Mouse (Mus musculus) limb, embryonic 15.5 days (tissue): Measurements from ENCODE around the gene Rnf216. TPM values are rescaled to one million over a fixed set of nuclear protein-coding genes. Genes with fewer than 3 reads are reported as not detected.

Source experiments
- ATAC-seq: fragments of 200-750 bp; cut with Nextera tagmentation; 2 replicates; pipeline ENCODE4 v1.8.0; 2017; ENCODE audit warnings: low read depth, moderate TSS enrichment; ENCODE audit not compliant: insufficient number of reproducible peaks, low FRiP score, low TSS enrichment
- H3K27ac ChIP-seq: fragments of 300-500 bp; sonication (generic); 2 replicates; pipeline ENCODE4 v1.5.1; 2015; ENCODE audit warnings: moderate library complexity, mild to moderate bottlenecking, inconsistent platforms
- H3K27me3 ChIP-seq: fragments of 300-500 bp; sonication (generic); 2 replicates; pipeline ENCODE4 v1.6.1; 2015; ENCODE audit warnings: inconsistent platforms
- H3K36me3 ChIP-seq: fragments of 300-500 bp; sonication (generic); 2 replicates; pipeline ENCODE4 v1.6.1; 2015; ENCODE audit warnings: inconsistent platforms
- H3K4me1 ChIP-seq: fragments of 300-500 bp; sonication (generic); 2 replicates; pipeline ENCODE4 v1.6.1; 2015; ENCODE audit warnings: inconsistent platforms
- H3K4me2 ChIP-seq: fragments of 300-500 bp; sonication (generic); 2 replicates; pipeline ENCODE4 v1.6.1; 2015; ENCODE audit warnings: mild to moderate bottlenecking, inconsistent platforms
- H3K4me3 ChIP-seq: fragments of 300-500 bp; sonication (generic); 2 replicates; pipeline ENCODE4 v1.5.1; 2015; ENCODE audit warnings: mild to moderate bottlenecking, inconsistent platforms
- H3K9ac ChIP-seq: fragments of 300-500 bp; sonication (generic); 2 replicates; pipeline ENCODE4 v1.6.1; 2015; ENCODE audit warnings: inconsistent platforms
- H3K9me3 ChIP-seq: fragments of 300-500 bp; sonication (generic); 2 replicates; pipeline ENCODE4 v1.6.1; 2016; ENCODE audit warnings: inconsistent platforms
- WGBS: fragments of 180-500 bp; shearing (Covaris S2); methylation state at CpG from one replicate; pipeline ENCODE4 v1.1.7; 2015; 5-methylcytosine and 5-hydroxymethylcytosine counted together
- polyA plus RNA-seq: library from polyadenylated mRNA; unstranded; fragments of >200 nt; fragmentation: Nextera tagmentation; extraction: Ambion mirVana; gene quantifications from 2 replicates; pipeline ENCODE4 v1.2.1, GENCODE M21; 2015

Gene Rnf216
- polyA plus RNA-seq, 1 experiment from 2014 or later: 40.4 TPM

GRCm38 (mm10) chr5:143034108-143034507, 78.7 kb downstream of the Rnf216 start:
- WGBS: 65% methylated on average over 3 of the region's 3 CpGs
- Histone ChIP-seq H3K9ac (no peak overlapping the region), H3K4me2 (no peak overlapping the region), H3K4me1 (no peaks in the 10 kb centered on the region), H3K27me3 (no peaks in the 10 kb centered on the region), H3K36me3 (peaks cover 13% of the 10 kb centered on the region), H3K4me3 (no peak overlapping the region), H3K27ac (no peak overlapping the region), H3K9me3 (no peaks in the 10 kb centered on the region)
- no peak for ATAC-seq

- Histone ChIP-seq H3K36me3 (peaks cover 13% of the 10 kb centered on the region), H3K4me2 (no peak overlapping the region), H3K4me3 (no peak overlapping the region), H3K27ac (no peak overlapping the region; the same call in 1 of the 2 replicates), H3K4me1 (no peaks in the 10 kb centered on the region), H3K9me3 (no peaks in the 10 kb centered on the region), H3K9ac (no peak overlapping the region), H3K27me3 (no peaks in the 10 kb centered on the region)
- WGBS: 76% methylated on average over 3 of the region's 3 CpGs
- no peak for ATAC-seq
Observed at GRCm38 (mm10) chr5:143033277-143033676, 79.5 kb downstream of the Rnf216 start.

- Histone ChIP-seq H3K36me3 (peaks cover 18% of the 10 kb centered on the region), H3K9ac (no peak overlapping the region), H3K27ac (no peak overlapping the region; the same call in 1 of the 2 replicates), H3K4me3 (no peak overlapping the region), H3K4me2 (no peak overlapping the region), H3K9me3 (no peaks in the 10 kb centered on the region), H3K27me3 (no peaks in the 10 kb centered on the region), H3K4me1 (no peaks in the 10 kb centered on the region)
- ATAC-seq: no peak
- WGBS: 32% methylated on average over 2 of the region's 2 CpGs
Observed at GRCm38 (mm10) chr5:143032639-143033146, 80.1 kb downstream of the Rnf216 start.

GRCm38 (mm10) chr5:143031681-143032080, 81.1 kb downstream of the Rnf216 start:
- Histone ChIP-seq H3K4me1 (no peaks in the 10 kb centered on the region), H3K27me3 (no peaks in the 10 kb centered on the region), H3K36me3 (peaks cover 28% of the 10 kb centered on the region), H3K9me3 (no peaks in the 10 kb centered on the region), H3K4me2 (no peak overlapping the region), H3K4me3 (no peak overlapping the region), H3K27ac (0 out of 2 replicates have a peak overlapping the region, but pooled peaks have one; percentile 33), H3K9ac (no peak overlapping the region)
- ATAC-seq: no peak
- WGBS: 54% methylated on average over 7 of the region's 7 CpGs

GRCm38 (mm10) chr5:143031193-143031592, 81.6 kb downstream of the Rnf216 start:
- H3K9me3 ChIP-seq: no peaks in the 10 kb centered on the region
- no peak overlapping the region for H3K4me3 ChIP-seq
- WGBS: 44% methylated on average over 4 of the region's 4 CpGs
- no peak overlapping the region for H3K9ac ChIP-seq
- H3K27me3 ChIP-seq: no peaks in the 10 kb centered on the region
- no peaks in the 10 kb centered on the region for H3K4me1 ChIP-seq
- peaks cover 33% of the 10 kb centered on the region for H3K36me3 ChIP-seq
- H3K27ac ChIP-seq: 0 out of 2 replicates have a peak overlapping the region, but pooled peaks have one; percentile 33
- ATAC-seq: no peak
- H3K4me2 ChIP-seq: no peak overlapping the region

GRCm38 (mm10) chr5:143023887-143024286, 88.9 kb downstream of the Rnf216 start:
- H3K36me3 ChIP-seq: peaks cover 60% of the 10 kb centered on the region
- WGBS: 95% methylated on average over 2 of the region's 2 CpGs

GRCm38 (mm10) chr5:143022956-143023355, 89.8 kb downstream of the Rnf216 start:
- ATAC-seq: no peak
- no peak overlapping the region for H3K4me2 ChIP-seq
- H3K9me3 ChIP-seq: no peaks in the 10 kb centered on the region
- no peak overlapping the region for H3K4me3 ChIP-seq
- no peak overlapping the region for H3K27ac ChIP-seq
- no peaks in the 10 kb centered on the region for H3K27me3 ChIP-seq
- H3K9ac ChIP-seq: no peak overlapping the region
- 94% methylated on average over 1 of the region's 1 CpGs for WGBS
- no peaks in the 10 kb centered on the region for H3K4me1 ChIP-seq
- peaks cover 60% of the 10 kb centered on the region for H3K36me3 ChIP-seq

More at GRCm38 (mm10) chr5:143023887-143024286, 88.9 kb downstream of the Rnf216 start:
- H3K9me3 ChIP-seq: no peaks in the 10 kb centered on the region
- no peaks in the 10 kb centered on the region for H3K4me1 ChIP-seq
- no peak overlapping the region for H3K4me2 ChIP-seq
- no peak overlapping the region for H3K9ac ChIP-seq
- H3K27ac ChIP-seq: no peak overlapping the region
- no peak for ATAC-seq
- no peaks in the 10 kb centered on the region for H3K27me3 ChIP-seq
- H3K4me3 ChIP-seq: no peak overlapping the region

- 71% methylated on average over 5 of the region's 5 CpGs for WGBS
- H3K4me2 ChIP-seq: no peak overlapping the region
- no peaks in the 10 kb centered on the region for H3K4me1 ChIP-seq
- no peak overlapping the region for H3K9ac ChIP-seq
- H3K36me3 ChIP-seq: peaks cover 57% of the 10 kb centered on the region
- H3K27ac ChIP-seq: no peak overlapping the region
- H3K9me3 ChIP-seq: no peaks in the 10 kb centered on the region
- no peak overlapping the region for H3K4me3 ChIP-seq
- no peak for ATAC-seq
- H3K27me3 ChIP-seq: no peaks in the 10 kb centered on the region
Observed at GRCm38 (mm10) chr5:143017401-143017800, 95.4 kb downstream of the Rnf216 start.

- H3K4me2 ChIP-seq: no peak overlapping the region
- no peaks in the 10 kb centered on the region for H3K9me3 ChIP-seq
- H3K27ac ChIP-seq: peak overlapping the region; percentile 11; the same call in 1 of the 2 replicates
- WGBS: 75% methylated on average over 11 of the region's 11 CpGs
- no peak overlapping the region for H3K9ac ChIP-seq
- 0 out of 2 replicates have a peak, but pooled peaks cover 3% of the 10 kb centered on the region for H3K4me1 ChIP-seq
- no peak overlapping the region for H3K4me3 ChIP-seq
- peaks cover 51% of the 10 kb centered on the region for H3K36me3 ChIP-seq
- ATAC-seq: no peak
- no peaks in the 10 kb centered on the region for H3K27me3 ChIP-seq
Observed at GRCm38 (mm10) chr5:143009383-143009782, 103.4 kb downstream of the Rnf216 start.

GRCm38 (mm10) chr5:143000654-143001500, 111.9 kb downstream of the Rnf216 start:
- Histone ChIP-seq H3K9me3 (no peaks in the 10 kb centered on the region), H3K4me3 (peak overlapping the region; percentile 14; the same call in 1 of the 2 replicates), H3K4me1 (peaks cover 33% of the 10 kb centered on the region), H3K4me2 (peak overlapping the region; percentile 36), H3K27me3 (no peaks in the 10 kb centered on the region), H3K9ac (0 out of 2 replicates have a peak overlapping the region, but pooled peaks have one; percentile 4), H3K27ac (peak overlapping the region; percentile 97), H3K36me3 (peaks cover 14% of the 10 kb centered on the region; the same call in 1 of the 2 replicates)
- WGBS: 14% methylated on average over 9 of the region's 9 CpGs
- ATAC-seq: peak; percentile 95

- Histone ChIP-seq H3K9ac (no peak overlapping the region), H3K4me3 (no peak overlapping the region), H3K27me3 (no peaks in the 10 kb centered on the region), H3K9me3 (no peaks in the 10 kb centered on the region), H3K27ac (peak overlapping the region; percentile 97), H3K4me2 (peak overlapping the region; percentile 36; the same call in 1 of the 2 replicates), H3K36me3 (peaks cover 14% of the 10 kb centered on the region; the same call in 1 of the 2 replicates), H3K4me1 (peaks cover 33% of the 10 kb centered on the region)
- 27% methylated on average over 4 of the region's 4 CpGs for WGBS
- no peak for ATAC-seq
Observed at GRCm38 (mm10) chr5:143000091-143000490, 112.7 kb downstream of the Rnf216 start.

GRCm38 (mm10) chr5:142998171-142998570, 114.6 kb downstream of the Rnf216 start:
- H3K4me1 ChIP-seq: peaks cover 32% of the 10 kb centered on the region
- peaks cover 26% of the 10 kb centered on the region for H3K36me3 ChIP-seq
- H3K9me3 ChIP-seq: no peaks in the 10 kb centered on the region
- no peak overlapping the region for H3K9ac ChIP-seq
- no peak overlapping the region for H3K4me2 ChIP-seq
- no peak for ATAC-seq
- WGBS: 54% methylated on average over 2 of the region's 2 CpGs
- no peaks in the 10 kb centered on the region for H3K27me3 ChIP-seq
- no peak overlapping the region for H3K4me3 ChIP-seq
- peak overlapping the region; percentile 30; the same call in 1 of the 2 replicates for H3K27ac ChIP-seq
